Mouse (Mus musculus) heart, embryonic 16.5 days (tissue): ENCODE results near the gene Canx. TPM values are rescaled to one million over a fixed set of nuclear protein-coding genes. Genes with fewer than 3 reads are reported as not detected.

Experiments
- ATAC-seq: fragments of 200-750 bp; cut with Nextera tagmentation; replicated peaks from 2 replicates; pipeline ENCODE4 v1.8.0; 2017; ENCODE audit warnings: moderate number of reproducible peaks; ENCODE audit not compliant: insufficient read depth, low FRiP score; ENCODE audit errors: extremely low read depth
- H3K27ac ChIP-seq: fragments of 300-500 bp; sonication (generic); 2 replicates; pipeline ENCODE4 v1.5.1; 2014; ENCODE audit warnings: mild to moderate bottlenecking, low read length, control low read depth, moderate library complexity
- H3K27me3 ChIP-seq: fragments of 300-500 bp; sonication (generic); 2 replicates; pipeline ENCODE4 v1.6.1; 2014; ENCODE audit warnings: low read length, mixed read lengths; ENCODE audit not compliant: control insufficient read depth, insufficient read depth
- H3K36me3 ChIP-seq: fragments of 300-500 bp; sonication (generic); 2 replicates; pipeline ENCODE4 v1.6.1; 2014; ENCODE audit not compliant: control insufficient read depth, insufficient read depth
- H3K4me1 ChIP-seq: fragments of 300-500 bp; sonication (generic); 2 replicates; pipeline ENCODE4 v1.6.1; 2014; ENCODE audit warnings: low read length, mixed read lengths; ENCODE audit not compliant: control insufficient read depth, insufficient read depth
- H3K4me2 ChIP-seq: fragments of 300-500 bp; sonication (generic); 2 replicates; pipeline ENCODE4 v1.6.1; 2014; ENCODE audit warnings: low read depth, mild to moderate bottlenecking, control low read depth, low read length
- H3K4me3 ChIP-seq: fragments of 300-500 bp; sonication (generic); 2 replicates; pipeline ENCODE4 v1.5.1; 2014; ENCODE audit warnings: mild to moderate bottlenecking, control low read depth, low read length
- H3K9ac ChIP-seq: fragments of 300-500 bp; sonication (generic); 2 replicates; pipeline ENCODE4 v1.6.1; 2014; ENCODE audit warnings: low read length, control low read depth
- H3K9me3 ChIP-seq: fragments of 300-500 bp; sonication (generic); replicated peaks from 2 replicates; pipeline ENCODE4 v1.6.1; 2016; ENCODE audit warnings: low read length; ENCODE audit not compliant: control insufficient read depth
- WGBS: fragments of 180-500 bp; shearing (Covaris S2); extraction: QIAGEN DNeasy Blood & Tissue Kit; methylation state at CpG from one replicate; pipeline ENCODE4 v1.1.7; 2014; 5-methylcytosine and 5-hydroxymethylcytosine counted together
- polyA plus RNA-seq: library from polyadenylated mRNA; unstranded; fragments of >200 nt; fragmentation: Nextera tagmentation; extraction: Ambion mirVana; gene quantifications from 2 replicates; pipeline ENCODE4 v1.2.1, GENCODE M21; 2015

Gene Canx
- polyA plus RNA-seq, 1 experiment from 2014 or later = 274 TPM

- no peak overlapping the region for H3K9ac ChIP-seq
- 84% methylated on average over 4 of the region's 4 CpGs for WGBS
- H3K27me3 ChIP-seq = no peaks in the 10 kb centered on the region
- no peak overlapping the region for H3K27ac ChIP-seq
- H3K4me3 ChIP-seq = no peak overlapping the region
- H3K9me3 ChIP-seq = peaks cover 4% of the 10 kb centered on the region; the same call in 1 of the 2 replicates
- no peak overlapping the region for H3K4me2 ChIP-seq
- no peaks in the 10 kb centered on the region for H3K36me3 ChIP-seq
- H3K4me1 ChIP-seq = no peaks in the 10 kb centered on the region
- no peak for ATAC-seq
Observed at GRCm38 (mm10) chr11:50345486-50345885, 20.0 kb upstream of the Canx start.

GRCm38 (mm10) chr11:50336891-50337290 lies 11.4 kb upstream of the Canx start:
- no peaks in the 10 kb centered on the region for H3K27me3 ChIP-seq

GRCm38 (mm10) chr11:50336126-50336525 lies 10.7 kb upstream of the Canx start:
- no peak overlapping the region for H3K27ac ChIP-seq
- H3K27me3 ChIP-seq = no peaks in the 10 kb centered on the region
- H3K4me1 ChIP-seq = no peaks in the 10 kb centered on the region
- 31% methylated on average over 1 of the region's 1 CpGs for WGBS
- no peak overlapping the region for H3K4me2 ChIP-seq
- H3K36me3 ChIP-seq = no peaks in the 10 kb centered on the region
- H3K9me3 ChIP-seq = no peaks in the 10 kb centered on the region
- no peak overlapping the region for H3K9ac ChIP-seq
- ATAC-seq = no peak
- H3K4me3 ChIP-seq = no peak overlapping the region

More at GRCm38 (mm10) chr11:50336891-50337290, 11.4 kb upstream of the Canx start:
- ATAC-seq = no peak
- H3K36me3 ChIP-seq = no peaks in the 10 kb centered on the region
- WGBS = 62% methylated on average over 4 of the region's 4 CpGs
- H3K9ac ChIP-seq = no peak overlapping the region
- no peaks in the 10 kb centered on the region for H3K4me1 ChIP-seq
- no peak overlapping the region for H3K27ac ChIP-seq
- no peak overlapping the region for H3K4me2 ChIP-seq
- peaks cover 4% of the 10 kb centered on the region; the same call in 1 of the 2 replicates for H3K9me3 ChIP-seq
- no peak overlapping the region for H3K4me3 ChIP-seq

- H3K36me3 ChIP-seq = no peaks in the 10 kb centered on the region
- WGBS = 72% methylated on average over 3 of the region's 3 CpGs
Observed at GRCm38 (mm10) chr11:50333181-50333580, 7.7 kb upstream of the Canx start.

GRCm38 (mm10) chr11:50329378-50329777 lies 3.9 kb upstream of the Canx start:
- H3K4me3 ChIP-seq = no peak overlapping the region
- no peaks in the 10 kb centered on the region for H3K27me3 ChIP-seq
- 94% methylated on average over 1 of the region's 1 CpGs for WGBS
- no peaks in the 10 kb centered on the region for H3K36me3 ChIP-seq
- no peak overlapping the region for H3K27ac ChIP-seq
- no peak overlapping the region for H3K4me2 ChIP-seq
- H3K9ac ChIP-seq = no peak overlapping the region
- no peaks in the 10 kb centered on the region for H3K9me3 ChIP-seq
- no peak for ATAC-seq
- peaks cover 7% of the 10 kb centered on the region for H3K4me1 ChIP-seq

More at GRCm38 (mm10) chr11:50333181-50333580, 7.7 kb upstream of the Canx start:
- no peak overlapping the region for H3K27ac ChIP-seq
- H3K4me3 ChIP-seq = no peak overlapping the region
- no peak overlapping the region for H3K4me2 ChIP-seq
- H3K4me1 ChIP-seq = no peaks in the 10 kb centered on the region
- H3K9me3 ChIP-seq = no peaks in the 10 kb centered on the region
- no peak for ATAC-seq
- no peaks in the 10 kb centered on the region for H3K27me3 ChIP-seq
- H3K9ac ChIP-seq = no peak overlapping the region

- ATAC-seq = no peak
- no peak overlapping the region for H3K9ac ChIP-seq
- WGBS = 80% methylated on average over 3 of the region's 3 CpGs
Observed at GRCm38 (mm10) chr11:50328075-50328625, 2.7 kb upstream of the Canx start.

GRCm38 (mm10) chr11:50326302-50326966 lies 961 bp upstream of the Canx start:
- ATAC-seq = no peak

More at GRCm38 (mm10) chr11:50328075-50328625, 2.7 kb upstream of the Canx start:
- Histone ChIP-seq H3K4me2 (no peak overlapping the region), H3K4me1 (peaks cover 17% of the 10 kb centered on the region), H3K4me3 (no peak overlapping the region), H3K9me3 (no peaks in the 10 kb centered on the region), H3K36me3 (no peaks in the 10 kb centered on the region), H3K27ac (no peak overlapping the region), H3K27me3 (no peaks in the 10 kb centered on the region)

GRCm38 (mm10) chr11:50324751-50325471 lies 562 bp downstream of the Canx start:
- peak; percentile 57 for ATAC-seq
- H3K4me3 ChIP-seq = peak overlapping the region; percentile 98
- no peaks in the 10 kb centered on the region for H3K9me3 ChIP-seq
- H3K36me3 ChIP-seq = no peaks in the 10 kb centered on the region
- WGBS = under 1% methylated on average over 34 of the region's 34 CpGs
- H3K4me1 ChIP-seq = peaks cover 34% of the 10 kb centered on the region
- H3K27me3 ChIP-seq = no peaks in the 10 kb centered on the region
- peak overlapping the region; percentile 95 for H3K27ac ChIP-seq
- peak overlapping the region; percentile 99 for H3K9ac ChIP-seq
- peak overlapping the region; percentile 91 for H3K4me2 ChIP-seq

More at GRCm38 (mm10) chr11:50326302-50326966, 961 bp upstream of the Canx start:
- 5% methylated on average over 7 of the region's 7 CpGs for WGBS
- no peaks in the 10 kb centered on the region for H3K27me3 ChIP-seq
- H3K4me1 ChIP-seq = peaks cover 31% of the 10 kb centered on the region
- peak overlapping the region; percentile 98 for H3K4me3 ChIP-seq
- H3K9ac ChIP-seq = peak overlapping the region; percentile 91
- peak overlapping the region; percentile 86 for H3K4me2 ChIP-seq
- H3K9me3 ChIP-seq = no peaks in the 10 kb centered on the region
- H3K36me3 ChIP-seq = no peaks in the 10 kb centered on the region
- H3K27ac ChIP-seq = peak overlapping the region; percentile 94

GRCm38 (mm10) chr11:50323843-50324242 lies 1.6 kb downstream of the Canx start:
- Histone ChIP-seq H3K4me1 (peaks cover 34% of the 10 kb centered on the region), H3K4me2 (peak overlapping the region; percentile 91), H3K9ac (peak overlapping the region; percentile 99; the same call in 1 of the 2 replicates), H3K4me3 (peak overlapping the region; percentile 98), H3K27ac (peak overlapping the region; percentile 95), H3K9me3 (no peaks in the 10 kb centered on the region), H3K36me3 (no peaks in the 10 kb centered on the region), H3K27me3 (no peaks in the 10 kb centered on the region)
- WGBS = 7% methylated on average over 1 of the region's 1 CpGs
- no peak for ATAC-seq
